Comparison of ENCODE assay signal across 12 mouse cellular contexts in the genomic region with DNA sequence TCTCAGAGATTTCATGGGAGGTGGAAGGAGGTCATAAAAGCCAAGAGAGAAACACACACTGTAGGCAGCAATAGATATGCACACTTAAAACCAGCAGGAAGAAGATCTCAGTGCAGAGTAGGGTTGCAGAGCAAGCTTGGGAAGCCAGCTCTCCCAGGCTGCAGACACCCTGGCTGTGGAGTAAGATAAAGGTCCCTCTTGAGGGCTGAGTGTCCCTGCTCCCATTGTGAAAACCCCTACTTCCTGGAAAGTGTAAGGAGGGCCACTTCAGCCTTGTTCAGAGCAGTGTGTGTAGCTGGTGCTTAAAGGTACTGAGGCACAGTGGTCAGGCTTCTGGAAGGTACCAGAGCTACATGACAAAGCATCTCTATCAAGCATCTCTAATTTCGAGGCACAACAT.
"Had no signal": no experiment of that assay in that cellular context is flagged by ENCODE, and none has a peak within 500 bp of the region (broad histone marks: within the 10 kb centered on the region; RNA-seq: fewer than 3 reads in every experiment).

No protein-coding gene starts in this region.

- H3K4me1 ChIP-seq: liver, embryonic 15.5 days had no signal

- H3K9me3 ChIP-seq: limb, embryonic 13.5 days; liver, embryonic 15.5 days had no signal

- H3K4me2 ChIP-seq: limb, embryonic 13.5 days; liver, embryonic 11.5 days; liver, embryonic 15.5 days had no signal

- H3K27ac ChIP-seq: kidney, postnatal 0 days; layer of hippocampus, adult 2 months; limb, embryonic 13.5 days; liver, embryonic 15.5 days; stomach, postnatal 0 days had no signal

- H3K9ac ChIP-seq: limb, embryonic 13.5 days; liver, embryonic 15.5 days had no signal

- DNase-seq: kidney, adult 11 months; kidney, adult 9 months; kidney, postnatal 4 days; lung, adult 2 months; lung, postnatal 10 days; thymus, postnatal 4 days had no signal

- H3K4me3 ChIP-seq: layer of hippocampus, adult 2 months; limb, embryonic 13.5 days; liver, embryonic 15.5 days had no signal

- H3K36me3 ChIP-seq: liver, embryonic 15.5 days had no signal

- H3K27me3 ChIP-seq: liver, embryonic 15.5 days had no signal
